Mouse (Mus musculus): Measurements from ENCODE around the gene Tesmin.

GRCm38 (mm10) chr19:3441092-3441491, 52.4 kb downstream of the Tesmin start:
- TF ChIP-seq CTCF (IDR thresholded peaks at IDR 0.05; ENCODE audit: low read depth), result no peak
- TF ChIP-seq EP300 (IDR thresholded peaks at IDR 0.05; ENCODE audit: low read depth), result no peak
